Mouse (Mus musculus) macrophage (primary cell): ENCODE measurements around the gene Chadl. TPM values are rescaled to one million over a fixed set of nuclear protein-coding genes. Genes with fewer than 3 reads are reported as not detected.
"Not testable (repeated sequence)": the region's sequence is repeated elsewhere in the genome, so short reads cannot be mapped to it uniquely, and the experiment has no call there.

Experiments used
- H3K27ac ChIP-seq: fragments of 350-480 bp; formaldehyde crosslinking; 2 replicates; pipeline ENCODE4 v1.9.0; 2021
- H3K36me3 ChIP-seq: fragments of 350-480 bp; formaldehyde crosslinking; 2 replicates; pipeline ENCODE4 v1.9.0; 2021; ENCODE audit errors: inconsistent target
- H3K4me3 ChIP-seq: fragments of 350-480 bp; formaldehyde crosslinking; 2 replicates; pipeline ENCODE4 v1.9.0; 2021; ENCODE audit errors: inconsistent target
- H3K79me2 ChIP-seq: fragments of 350-480 bp; formaldehyde crosslinking; 2 replicates; pipeline ENCODE4 v1.9.0; 2021; ENCODE audit errors: inconsistent target
- WGBS: methylation state at CpG from one replicate; pipeline ENCODE4 v1.1.7; 2026; ENCODE audit warnings: inconsistent platforms; ENCODE audit not compliant: missing documents; 5-methylcytosine and 5-hydroxymethylcytosine counted together
- polyA plus RNA-seq: library from polyadenylated mRNA; stranded (reverse); fragments of 250-400 nt; gene quantifications from 3 replicates; pipeline ENCODE4 v1.2.4, GENCODE M21; 2018; ENCODE audit warnings: inconsistent platforms

Gene Chadl
- polyA plus RNA-seq, 1 experiment from 2014 or later: 0.10 TPM

- Histone ChIP-seq H3K27ac (no peak overlapping the region), H3K79me2 (peaks cover 8% of the 10 kb centered on the region; the same call in 1 of the 2 replicates), H3K4me3 (no peak overlapping the region), H3K36me3 (peaks cover 82% of the 10 kb centered on the region)
- 95% methylated on average over 8 of the region's 9 CpGs for WGBS
Measured at GRCm38 (mm10) chr15:81718336-81719138, 21.4 kb upstream of the Chadl start.

DNA sequence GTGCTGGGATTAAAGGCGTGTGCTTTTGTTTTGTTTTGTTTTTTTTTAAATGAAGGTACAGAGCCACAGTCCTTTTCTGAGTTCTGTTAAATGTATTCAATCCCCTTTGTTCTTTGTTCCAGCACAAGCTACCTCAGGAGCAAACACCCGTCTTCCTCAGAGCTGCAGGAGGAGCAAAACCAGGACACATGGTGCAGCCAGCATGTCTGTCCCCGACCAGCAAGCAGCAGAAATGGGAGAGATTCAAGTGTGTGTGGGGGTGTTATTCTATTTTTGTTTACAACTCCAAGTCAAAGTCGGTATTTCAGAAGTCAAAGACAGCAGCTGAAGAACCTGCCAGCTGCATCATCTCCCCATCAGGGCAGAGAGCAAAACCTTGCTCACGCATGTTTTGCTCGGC is 16.7 kb upstream of the Chadl start:
- Histone ChIP-seq H3K27ac (no peak overlapping the region), H3K79me2 (no peaks in the 10 kb centered on the region), H3K4me3 (no peak overlapping the region), H3K36me3 (peaks cover 72% of the 10 kb centered on the region)
- 92% methylated on average over 6 of the region's 6 CpGs for WGBS

DNA sequence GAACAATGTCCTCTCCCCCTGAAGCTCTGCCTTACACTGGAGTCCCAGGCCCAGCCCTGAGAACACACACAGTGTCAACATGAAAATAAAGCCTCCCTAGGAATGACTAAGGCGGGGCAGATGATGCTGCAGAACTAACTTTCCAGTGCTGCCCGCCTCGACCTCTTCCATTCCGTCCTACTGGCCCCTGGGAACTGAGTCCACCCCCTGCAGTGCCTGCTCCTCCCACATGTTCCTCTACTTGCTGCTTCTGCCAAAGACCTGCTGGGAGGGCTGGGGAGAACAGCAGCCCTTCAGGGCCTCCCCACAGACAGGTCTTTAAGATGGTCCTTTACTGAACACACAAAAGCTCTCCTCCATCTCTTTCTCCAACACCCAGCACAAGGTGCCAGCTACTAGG is 13.7 kb upstream of the Chadl start:
- Histone ChIP-seq H3K36me3 (peaks cover 56% of the 10 kb centered on the region), H3K79me2 (no peaks in the 10 kb centered on the region), H3K4me3 (no peak overlapping the region), H3K27ac (no peak overlapping the region)
- WGBS: 89% methylated on average over 4 of the region's 4 CpGs

DNA sequence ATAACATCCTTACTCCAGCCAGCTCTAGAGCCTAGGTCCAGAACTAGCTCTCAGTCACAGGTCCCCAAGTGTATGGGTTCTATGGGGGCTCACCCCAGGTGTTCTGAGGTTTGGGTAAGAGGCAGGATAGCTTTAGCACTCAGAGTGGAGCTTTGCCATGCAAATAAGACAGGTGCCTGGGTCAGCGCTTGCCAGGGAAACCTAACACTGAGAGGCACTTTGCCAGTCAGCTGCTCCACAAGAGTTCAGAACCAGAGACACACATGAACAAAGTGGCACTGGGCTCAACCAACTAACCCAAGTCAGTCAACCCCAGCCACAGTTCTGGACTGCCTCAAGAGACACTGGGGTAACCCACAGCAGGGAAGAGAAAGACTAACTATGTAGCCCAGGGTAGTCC is 12.6 kb upstream of the Chadl start:
- WGBS: 93% methylated on average over 1 of the region's 1 CpGs
- H3K36me3 ChIP-seq: peaks cover 57% of the 10 kb centered on the region
- H3K4me3 ChIP-seq: no peak overlapping the region
- no peak overlapping the region for H3K27ac ChIP-seq
- no peaks in the 10 kb centered on the region for H3K79me2 ChIP-seq

DNA sequence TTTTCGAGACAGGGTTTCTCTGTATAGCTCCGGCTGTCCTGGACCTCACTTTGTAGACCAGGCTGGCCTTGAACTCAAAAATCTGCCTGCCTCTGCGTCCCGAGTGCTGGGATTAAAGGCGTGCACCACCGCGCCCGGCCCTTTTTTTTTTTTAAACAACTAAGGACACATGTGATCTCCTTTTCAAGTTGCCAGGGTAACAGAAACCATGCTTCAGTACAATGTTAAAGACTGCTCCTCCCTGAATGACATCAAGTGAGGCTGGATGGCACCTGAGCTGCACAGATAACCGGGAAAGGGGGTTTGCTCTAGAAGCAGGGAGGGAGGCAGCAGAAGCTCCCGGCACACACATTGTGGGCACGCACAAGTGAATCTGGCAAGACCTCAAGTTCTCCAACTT is 11.9 kb upstream of the Chadl start:
- WGBS: 91% methylated on average over 9 of the region's 11 CpGs
- Histone ChIP-seq H3K79me2 (no peaks in the 10 kb centered on the region), H3K36me3 (peaks cover 64% of the 10 kb centered on the region), H3K4me3 (no peak overlapping the region), H3K27ac (no peak overlapping the region)

GRCm38 (mm10) chr15:81703094-81703489 is 6.0 kb upstream of the Chadl start:
- H3K79me2 ChIP-seq: no peaks in the 10 kb centered on the region
- no peak overlapping the region for H3K27ac ChIP-seq
- H3K4me3 ChIP-seq: no peak overlapping the region
- H3K36me3 ChIP-seq: peaks cover 35% of the 10 kb centered on the region
- WGBS: 92% methylated on average over 3 of the region's 3 CpGs

DNA sequence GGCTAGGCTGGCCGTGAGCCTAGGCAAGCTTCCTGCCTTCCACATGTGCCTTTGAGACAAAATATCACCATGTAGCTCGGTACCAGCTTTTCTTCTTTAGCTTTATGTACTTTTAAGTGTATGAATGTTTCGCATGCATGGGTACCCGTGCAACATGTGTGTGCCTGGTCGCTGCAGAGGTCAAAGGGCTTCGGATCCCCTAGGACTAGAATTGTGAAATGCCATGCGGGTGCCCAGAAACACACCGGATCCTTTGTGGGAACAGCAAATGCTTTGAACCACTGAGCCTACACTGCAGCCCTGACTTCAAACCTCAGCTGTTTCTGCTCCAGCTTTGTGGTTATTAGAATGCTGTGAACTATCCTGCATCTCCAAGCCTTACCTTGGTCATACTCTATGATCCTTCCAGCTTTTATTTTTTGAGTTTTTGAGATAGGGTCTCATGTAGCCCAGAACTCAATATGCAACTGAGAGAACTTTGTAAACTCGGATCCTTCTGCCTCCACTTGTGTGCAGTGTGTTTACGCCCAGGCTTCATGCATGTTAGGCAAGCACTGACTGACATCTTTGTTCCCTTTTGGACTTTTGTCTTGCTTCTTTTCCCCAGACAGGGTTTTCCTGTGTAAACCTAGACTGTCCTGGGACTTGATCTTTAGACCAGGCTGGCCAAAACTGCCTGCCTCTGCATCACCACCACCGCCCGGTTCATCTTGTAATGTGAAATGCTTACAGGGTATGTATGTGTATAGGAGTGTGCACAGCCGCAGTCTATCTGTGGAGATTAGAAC is 5.4 kb upstream of the Chadl start:
- no peak overlapping the region for H3K4me3 ChIP-seq
- no peak overlapping the region for H3K27ac ChIP-seq
- H3K79me2 ChIP-seq: no peaks in the 10 kb centered on the region
- WGBS: 89% methylated on average over 12 of the region's 13 CpGs
- H3K36me3 ChIP-seq: peaks cover 35% of the 10 kb centered on the region

GRCm38 (mm10) chr15:81701350-81701749 is 4.3 kb upstream of the Chadl start:
- not testable (repeated sequence) for H3K4me3 ChIP-seq, H3K27ac ChIP-seq, H3K79me2 ChIP-seq
- H3K36me3 ChIP-seq: peaks cover 27% of the 10 kb centered on the region
- WGBS: 75% methylated on average over 4 of the region's 4 CpGs

DNA sequence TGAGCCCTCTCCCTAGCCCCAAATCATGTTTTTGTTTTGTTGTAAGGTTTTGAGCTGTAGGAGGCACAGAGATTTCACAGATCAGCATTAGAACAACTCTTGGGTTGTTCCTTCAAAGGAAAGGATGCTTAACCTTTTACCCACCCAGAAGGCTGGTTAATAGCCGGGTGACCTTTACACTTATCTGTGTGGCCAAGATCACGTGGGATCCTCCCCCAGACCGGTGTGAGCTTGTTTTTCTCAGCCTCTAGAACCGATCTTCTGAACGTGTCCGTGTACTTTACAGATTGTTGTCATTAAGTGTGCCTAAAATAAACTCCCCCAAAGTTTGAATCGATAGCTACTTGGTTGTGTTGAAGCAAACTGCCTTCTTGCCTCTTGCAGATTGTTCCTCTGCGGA is 3.5 kb upstream of the Chadl start:
- Histone ChIP-seq H3K4me3 (no peak overlapping the region), H3K79me2 (no peaks in the 10 kb centered on the region), H3K36me3 (peaks cover 20% of the 10 kb centered on the region), H3K27ac (no peak overlapping the region)
- WGBS: 94% methylated on average over 8 of the region's 8 CpGs

DNA sequence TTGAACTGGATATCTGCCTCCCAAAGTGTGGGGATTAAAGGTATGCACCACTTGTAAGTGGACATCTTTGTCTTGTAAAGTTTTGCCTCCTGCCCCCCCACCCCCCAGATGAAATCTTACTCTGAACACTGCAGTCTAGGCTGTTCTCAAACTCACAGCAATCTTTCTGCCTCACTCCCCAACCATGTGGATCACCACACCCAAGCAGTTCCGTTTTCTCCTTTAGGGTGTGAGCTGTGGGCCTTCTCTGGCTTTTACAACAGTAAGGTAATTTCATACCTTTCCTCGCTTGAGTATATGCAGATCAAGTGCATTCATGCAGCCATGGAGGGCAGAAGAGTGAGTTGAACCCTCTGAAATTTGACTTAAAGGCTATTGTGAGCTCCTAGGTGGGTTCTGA is 3.1 kb upstream of the Chadl start:
- Histone ChIP-seq H3K27ac (no peak overlapping the region), H3K4me3 (no peak overlapping the region)

GRCm38 (mm10) chr15:81698532-81698931 is 1.4 kb upstream of the Chadl start:
- no peaks in the 10 kb centered on the region for H3K79me2 ChIP-seq
- H3K4me3 ChIP-seq: no peak overlapping the region
- WGBS: 15% methylated on average over 2 of the region's 2 CpGs
- H3K36me3 ChIP-seq: no peaks in the 10 kb centered on the region
- no peak overlapping the region for H3K27ac ChIP-seq

More for the DNA sequence above, 3.1 kb upstream of the Chadl start:
- H3K79me2 ChIP-seq: no peaks in the 10 kb centered on the region
- peaks cover 15% of the 10 kb centered on the region for H3K36me3 ChIP-seq
- 85% methylated on average over 2 of the region's 2 CpGs for WGBS

DNA sequence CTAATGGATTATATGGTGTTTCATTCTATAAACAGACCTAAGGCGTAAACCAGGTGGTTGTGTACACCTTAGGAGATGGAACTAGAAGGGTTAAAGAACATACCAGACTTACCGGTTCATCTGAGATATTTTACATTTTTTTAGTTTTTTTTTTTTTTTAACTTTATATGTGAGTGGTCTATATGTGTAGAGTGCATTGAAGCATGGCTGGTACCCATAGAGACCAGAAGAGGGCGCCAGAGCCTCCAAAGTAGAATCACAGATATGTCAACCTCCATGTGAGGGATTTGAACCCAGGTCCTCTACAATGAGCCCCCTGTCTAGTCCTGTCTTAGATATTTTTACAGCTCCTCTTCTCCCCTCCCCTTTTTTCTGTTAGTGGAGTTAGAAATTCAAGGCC is 760 bp upstream of the Chadl start:
- Histone ChIP-seq H3K27ac (no peak overlapping the region), H3K4me3 (no peak overlapping the region), H3K36me3 (no peaks in the 10 kb centered on the region), H3K79me2 (no peaks in the 10 kb centered on the region)
- WGBS: 67% methylated on average over 3 of the region's 3 CpGs

DNA sequence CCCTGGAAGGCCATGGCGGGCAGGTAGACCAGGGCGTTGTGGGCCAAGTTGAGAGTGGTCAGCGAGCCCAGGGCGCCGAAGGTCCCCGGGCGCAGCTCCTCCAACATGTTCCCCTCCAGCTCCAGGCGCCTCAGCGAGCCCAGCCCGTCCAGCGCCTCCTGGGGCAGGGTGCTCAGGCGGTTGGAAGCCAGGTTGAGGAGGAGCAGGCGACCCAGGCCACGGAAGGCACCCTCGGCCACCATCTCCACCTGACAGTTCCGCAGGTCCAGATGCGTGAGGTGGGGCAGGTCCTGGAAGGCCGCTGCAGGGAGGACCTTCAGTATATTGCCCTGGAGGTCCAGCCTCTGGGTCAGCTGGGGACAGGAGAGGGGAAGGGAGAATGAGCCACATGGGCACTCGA is 2.2 kb downstream of the Chadl start:
- Histone ChIP-seq H3K27ac (no peak overlapping the region), H3K4me3 (no peak overlapping the region), H3K79me2 (no peaks in the 10 kb centered on the region), H3K36me3 (no peaks in the 10 kb centered on the region)
- 94% methylated on average over 8 of the region's 19 CpGs for WGBS

DNA sequence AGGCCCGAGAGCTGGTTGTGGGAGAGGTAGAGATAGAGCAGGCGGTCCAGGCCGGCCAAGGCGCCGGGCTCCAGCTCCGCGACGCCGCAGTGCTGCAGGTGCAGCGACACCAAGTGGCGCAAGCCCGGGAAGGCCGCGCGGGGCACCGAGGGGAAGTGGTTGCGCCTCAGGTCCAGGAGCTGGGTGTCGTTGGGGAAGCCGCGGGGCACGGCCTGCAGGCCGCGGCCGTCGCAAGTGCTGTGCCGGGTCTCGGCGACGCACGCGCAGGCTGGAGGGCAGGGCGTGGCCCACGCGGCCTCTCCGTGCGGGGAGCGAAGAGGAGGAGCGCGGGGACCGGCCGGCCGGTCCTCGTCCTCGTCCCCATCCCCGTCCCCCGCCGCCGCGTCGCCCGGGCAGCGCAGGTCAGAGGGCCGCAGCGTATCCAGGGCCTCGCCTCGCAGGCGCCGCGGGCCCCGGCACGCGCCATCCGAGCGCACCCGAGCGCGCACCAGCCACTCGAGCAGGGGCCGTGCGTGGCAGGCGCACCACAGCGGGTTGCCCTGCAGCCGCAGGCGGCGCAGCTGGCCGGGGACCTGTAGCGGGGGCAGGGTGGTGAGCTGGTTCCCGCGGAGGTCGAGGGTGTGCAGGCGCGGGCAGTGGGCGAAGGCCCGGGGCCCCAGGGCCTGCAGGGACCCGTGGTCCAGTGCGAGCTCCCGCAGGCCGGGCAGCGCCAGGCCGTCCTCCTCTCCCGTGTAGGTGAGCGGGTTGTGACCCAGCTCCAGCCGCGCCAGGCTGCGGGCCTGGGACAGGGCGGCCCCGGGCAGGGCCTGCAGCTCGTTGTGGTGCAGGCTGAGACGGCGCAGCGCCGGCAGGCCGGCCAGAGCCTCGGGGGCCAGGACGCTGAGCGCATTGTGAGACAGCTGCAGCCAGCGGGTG is 2.9 kb downstream of the Chadl start:
- Histone ChIP-seq H3K4me3 (no peak overlapping the region), H3K36me3 (no peaks in the 10 kb centered on the region), H3K27ac (no peak overlapping the region), H3K79me2 (no peaks in the 10 kb centered on the region)
- WGBS: 3% methylated on average over 94 of the region's 107 CpGs
